Mouse (Mus musculus): Measurements from ENCODE around the gene Dydc1.
"Not testable (repeated sequence)": the region's sequence is repeated elsewhere in the genome, so short reads cannot be mapped to it uniquely, and the experiment has no call there.

Dydc1 gene

GRCm38 (mm10) chr14:41072229-41072943, at the start of gene Dydc1:
Dydc1 (plus strand) TSS chr14:41072911.
- DNase-seq: peak; percentile 59 to 66

GRCm38 (mm10) chr14:41025087-41025486, 47.6 kb upstream of the Dydc1 start:
- DNase-seq: no peak

DNA sequence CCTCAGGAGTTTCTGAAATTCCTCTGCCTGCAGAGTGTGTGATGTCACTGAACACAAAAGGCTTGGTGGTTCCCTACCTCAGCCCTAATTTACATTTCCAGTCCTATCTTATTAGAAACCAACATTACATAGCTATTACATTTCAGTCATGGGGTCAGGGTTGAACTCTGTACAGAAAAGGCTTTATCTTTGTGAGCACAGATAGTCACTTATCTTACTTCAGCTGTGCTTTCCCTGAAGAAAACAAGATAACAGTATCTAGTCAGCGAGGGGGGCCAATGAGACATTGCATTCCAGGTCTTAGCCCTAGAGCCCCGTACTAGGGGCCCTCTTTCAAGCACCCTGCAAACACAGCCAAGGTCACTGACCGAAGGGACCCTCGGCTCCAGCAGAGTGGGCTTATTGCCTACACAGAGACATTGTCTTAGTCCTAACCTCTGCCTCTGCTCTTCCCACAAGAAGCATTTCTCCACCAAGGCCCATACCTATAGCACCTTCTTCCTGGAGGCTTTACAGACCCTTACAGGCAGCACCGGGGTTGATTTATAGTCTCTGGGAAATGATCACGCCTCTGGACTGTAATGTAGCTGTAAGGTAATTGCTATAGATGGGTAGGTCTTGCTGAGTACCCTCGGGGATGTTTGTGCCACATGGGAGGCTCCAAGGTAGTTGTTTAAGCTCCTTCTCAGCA, 47.0 kb upstream of the Dydc1 start:
- no peak for DNase-seq

DNA sequence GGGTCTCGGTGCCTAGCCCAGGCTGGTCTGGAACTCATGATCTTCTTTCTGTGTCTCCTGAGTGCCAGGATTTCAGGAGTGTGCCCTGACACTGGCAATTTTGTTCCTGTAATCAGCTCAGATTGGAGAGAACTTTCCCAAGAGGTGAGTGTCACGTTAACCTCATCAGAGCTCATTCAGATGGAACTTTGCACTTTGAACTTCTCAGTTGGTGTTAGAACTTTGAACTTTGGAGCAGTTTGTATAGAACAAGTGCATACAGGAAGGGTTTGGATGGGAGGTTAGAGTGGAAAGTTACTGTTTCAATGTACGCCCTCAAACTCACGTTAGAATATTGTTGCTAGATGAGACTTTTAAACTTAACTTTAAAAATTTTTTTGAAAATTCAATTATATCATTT, 43.4 kb upstream of the Dydc1 start:
- no peak for DNase-seq

- DNase-seq: no peak
These were observed 41.7 kb upstream of the Dydc1 start for GRCm38 (mm10) chr14:41030989-41031513.

- DNase-seq: peak; percentile 71 to 84
These were observed 39.3 kb upstream of the Dydc1 start for GRCm38 (mm10) chr14:41033135-41034110.

- DNase-seq: peak in 1 of 2 experiments; percentile 67
These were observed 37.4 kb upstream of the Dydc1 start for GRCm38 (mm10) chr14:41035146-41035798.

GRCm38 (mm10) chr14:41047402-41047801, 25.3 kb upstream of the Dydc1 start:
- DNase-seq: no peak

DNA sequence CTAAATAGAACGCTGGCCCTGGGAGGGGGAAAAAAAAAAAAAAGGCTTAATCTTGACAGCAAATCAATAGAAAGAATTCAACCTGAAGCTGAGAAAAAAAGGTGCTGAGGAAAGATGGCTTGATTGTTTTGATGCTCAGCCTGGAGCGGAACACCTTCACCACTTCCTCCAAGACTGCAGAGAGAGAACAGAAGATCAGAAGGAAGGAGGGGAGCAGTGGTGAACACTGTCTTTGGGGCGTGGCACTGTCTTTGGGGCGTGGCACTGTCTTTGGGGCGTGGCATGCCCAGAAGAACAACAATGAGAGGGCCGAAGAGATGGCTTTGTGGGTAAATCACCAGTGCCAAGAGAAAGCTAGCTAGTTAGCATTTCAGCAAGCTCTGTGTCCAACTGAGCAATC, 22.2 kb upstream of the Dydc1 start:
- DNase-seq: no peak

DNA sequence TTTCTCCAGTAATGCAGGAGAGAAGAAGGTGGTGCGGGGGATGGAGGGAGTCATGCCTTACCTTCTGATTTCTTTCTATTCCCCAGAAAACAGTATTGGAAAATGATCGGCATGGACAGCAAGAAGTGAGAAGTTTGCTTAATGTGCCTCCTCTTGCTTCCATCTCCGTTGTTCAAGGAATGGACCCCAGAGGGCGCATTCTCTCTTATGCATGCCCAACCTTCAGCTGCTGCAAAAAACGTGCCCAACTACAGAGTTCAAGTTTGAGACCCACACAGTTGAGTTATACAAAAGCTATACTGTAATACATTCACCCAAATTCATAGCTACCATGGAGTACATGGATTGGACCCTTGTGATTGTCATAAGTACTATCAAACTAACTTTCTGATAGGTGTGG, 20.2 kb upstream of the Dydc1 start:
- DNase-seq: no peak

GRCm38 (mm10) chr14:41053190-41053589, 19.5 kb upstream of the Dydc1 start:
- not testable (repeated sequence) for DNase-seq

GRCm38 (mm10) chr14:41065168-41065567, 7.5 kb upstream of the Dydc1 start:
- DNase-seq: no peak

DNA sequence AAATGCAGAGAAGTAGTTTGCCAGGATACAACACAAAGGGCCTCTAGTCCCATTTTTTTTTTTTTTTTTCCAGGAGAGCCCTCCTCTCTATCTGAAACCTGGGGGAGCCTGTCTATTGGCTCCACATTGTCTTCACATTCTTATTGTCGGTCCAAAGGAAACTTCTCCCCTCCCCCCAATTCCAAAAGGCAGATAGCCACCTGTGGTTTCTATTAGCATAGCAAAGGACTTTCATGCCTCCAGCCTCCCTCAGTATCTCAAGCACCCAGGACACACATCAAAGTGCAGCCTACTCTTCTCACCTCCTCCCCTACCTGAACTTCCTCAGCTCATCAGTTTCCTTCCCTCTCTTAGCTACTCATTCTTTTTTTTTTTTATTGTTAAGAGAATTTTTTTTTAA, 6.3 kb upstream of the Dydc1 start:
- no peak for DNase-seq

DNA sequence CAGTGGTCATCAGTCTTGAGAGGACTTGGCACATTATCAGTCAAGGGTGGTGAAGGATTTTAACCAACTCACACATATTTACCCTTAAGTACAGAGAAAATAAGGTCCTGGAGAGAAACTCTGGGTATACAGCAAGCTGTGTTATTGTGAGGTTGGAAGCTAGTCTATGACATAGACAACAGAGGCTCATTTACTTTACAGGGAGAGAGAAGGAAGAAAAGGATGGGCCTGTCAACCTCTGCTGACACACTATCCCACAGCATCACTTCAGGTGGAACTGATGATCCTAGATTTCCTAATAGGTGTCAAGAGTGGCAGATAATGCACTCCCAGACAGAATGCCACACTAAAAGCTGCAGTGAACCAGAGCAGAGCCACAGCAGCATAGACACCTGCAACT, 3.6 kb upstream of the Dydc1 start, which contains the start of gene Dydc2:
Dydc2 (minus strand) TSS at position 101 of the 400 bp plus-strand sequence.
- DNase-seq: no peak

GRCm38 (mm10) chr14:41070343-41070742, 2.4 kb upstream of the Dydc1 start:
- no peak for DNase-seq

- no peak for DNase-seq
These were observed 199 bp downstream of the Dydc1 start for GRCm38 (mm10) chr14:41072944-41073275.

GRCm38 (mm10) chr14:41082408-41082807, 9.7 kb downstream of the Dydc1 start:
- DNase-seq: no peak

GRCm38 (mm10) chr14:41087509-41087908, 14.8 kb downstream of the Dydc1 start:
- DNase-seq: peak in 1 of 2 experiments; percentile 17

DNA sequence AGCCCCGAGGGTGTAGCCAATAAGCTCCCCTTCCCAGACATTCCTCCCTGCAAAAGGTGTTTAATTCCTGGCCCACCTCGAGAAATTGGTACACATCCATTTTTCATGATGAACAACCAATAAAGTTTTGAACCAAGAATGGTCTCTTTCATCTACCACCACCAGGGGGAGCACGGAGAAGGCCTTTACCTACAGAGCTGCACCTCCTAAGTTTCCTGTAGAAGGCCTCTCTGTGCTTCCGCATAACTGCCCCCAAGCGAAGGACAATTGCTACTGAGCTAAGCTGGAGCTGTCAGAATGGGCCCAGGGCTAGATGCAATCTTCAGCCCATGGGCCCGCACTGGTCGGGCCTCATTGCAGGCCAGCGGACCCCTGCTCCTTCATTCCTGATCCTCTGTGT, 18.1 kb downstream of the Dydc1 start:
- DNase-seq: peak in 1 of 2 experiments; percentile 27

DNA sequence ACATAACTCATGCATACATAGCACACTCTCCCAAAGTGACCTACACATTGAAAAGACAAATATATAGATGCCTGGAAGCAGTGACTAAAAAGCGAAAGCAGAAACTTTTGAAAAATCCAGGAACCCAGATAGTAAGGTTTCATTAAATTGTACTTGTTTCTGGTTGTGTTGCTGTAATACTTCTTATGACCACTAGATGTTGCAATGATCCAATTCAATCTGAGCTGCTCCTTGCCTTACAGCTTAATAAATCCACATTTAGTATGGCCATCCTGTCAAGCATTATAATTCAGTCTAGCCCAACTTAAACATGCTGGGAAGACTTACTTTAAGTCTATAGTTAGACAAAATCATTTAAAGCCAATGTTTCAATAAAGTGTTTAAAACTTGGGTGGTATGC, 21.4 kb downstream of the Dydc1 start:
- no peak for DNase-seq

DNA sequence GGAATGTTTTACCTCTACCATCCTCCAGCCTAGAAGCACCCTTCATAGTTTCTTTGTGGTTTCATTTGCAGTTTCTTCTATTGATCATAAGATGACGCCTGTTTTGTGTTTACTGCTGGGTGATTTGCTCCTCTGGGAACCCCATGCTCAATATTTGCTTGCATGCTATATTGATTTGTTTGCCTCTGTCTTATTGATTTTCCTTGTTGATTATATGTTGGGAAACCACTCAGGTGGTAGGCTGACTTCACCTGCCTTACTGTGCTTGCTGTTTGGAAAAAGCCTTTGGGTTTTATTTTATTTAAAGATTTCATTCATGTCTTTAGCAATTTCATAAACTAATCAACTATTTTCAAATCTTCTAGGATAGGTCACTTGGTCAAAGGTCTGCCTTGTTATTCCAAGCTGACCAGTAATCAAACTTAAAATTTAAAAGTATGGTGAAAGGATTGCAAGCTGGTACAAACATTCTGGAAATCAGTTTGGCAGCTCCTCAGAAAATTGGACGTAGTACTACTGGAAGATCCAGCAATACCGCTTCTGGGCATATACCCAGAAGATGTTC, 23.7 kb downstream of the Dydc1 start:
- DNase-seq: no peak

DNA sequence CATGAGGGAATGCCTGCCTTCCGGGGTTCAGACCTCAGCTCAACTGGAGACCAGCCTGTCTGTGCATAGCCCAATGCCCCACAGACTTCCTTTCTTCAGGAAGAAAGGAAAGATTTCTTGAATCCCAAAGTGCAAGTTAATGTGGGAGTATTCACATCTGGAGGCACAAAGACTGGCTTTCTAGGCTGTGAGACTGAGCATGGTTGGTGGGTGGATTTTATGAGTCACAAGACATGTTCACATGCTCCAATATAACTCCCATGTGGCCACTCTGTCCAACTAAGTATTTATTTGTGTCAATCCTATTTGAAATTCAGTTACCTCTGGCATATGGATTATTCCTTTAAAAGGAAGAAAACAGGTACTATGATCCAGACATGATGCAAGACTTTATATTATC, 26.0 kb downstream of the Dydc1 start:
- no peak for DNase-seq
